Mouse (Mus musculus) heart, adult 2 months (tissue): Measurements from ENCODE around the gene Fam129b.

Experiments
- CTCF ChIP-seq: fragments of 200-600 bp; IDR thresholded peaks from 2 replicates; pipeline ENCODE4 v1.8.1; 2022; ENCODE audit warnings: antibody characterized with exemption, mild to moderate bottlenecking, moderate library complexity
- POLR2A ChIP-seq: fragments of 200-500 bp; IDR thresholded peaks from 2 replicates; pipeline ENCODE4 v1.6.1; 2011; ENCODE audit warnings: mild to moderate bottlenecking, low read depth, low read length, control low read depth; ENCODE audit not compliant: insufficient read depth

DNA sequence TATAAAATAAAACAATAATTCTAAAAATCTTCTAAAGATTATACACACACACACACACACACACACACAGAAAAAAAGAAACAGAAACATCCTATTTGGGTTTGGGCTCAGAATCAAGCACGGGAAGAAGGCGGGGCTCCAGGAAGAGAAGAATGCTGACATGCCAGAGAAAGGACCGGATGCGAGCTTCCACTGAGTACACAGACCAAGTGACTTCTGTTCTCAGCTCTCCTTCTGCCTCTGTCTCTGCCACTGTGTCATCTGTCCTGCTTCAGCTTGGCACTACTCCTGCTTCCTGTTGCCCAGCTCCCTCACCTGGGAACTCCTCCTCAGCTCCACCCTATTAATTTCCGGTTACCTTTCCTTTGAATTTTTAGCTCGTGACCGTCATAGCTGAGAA lies 41.4 kb upstream of the Fam129b start:
- TF ChIP-seq CTCF (no peak), POLR2A (0 out of 2 replicates have a peak, but pooled peaks have one; percentile 40)
